Comparison of ENCODE assay signal across 18 mouse cellular contexts in the genomic region with DNA sequence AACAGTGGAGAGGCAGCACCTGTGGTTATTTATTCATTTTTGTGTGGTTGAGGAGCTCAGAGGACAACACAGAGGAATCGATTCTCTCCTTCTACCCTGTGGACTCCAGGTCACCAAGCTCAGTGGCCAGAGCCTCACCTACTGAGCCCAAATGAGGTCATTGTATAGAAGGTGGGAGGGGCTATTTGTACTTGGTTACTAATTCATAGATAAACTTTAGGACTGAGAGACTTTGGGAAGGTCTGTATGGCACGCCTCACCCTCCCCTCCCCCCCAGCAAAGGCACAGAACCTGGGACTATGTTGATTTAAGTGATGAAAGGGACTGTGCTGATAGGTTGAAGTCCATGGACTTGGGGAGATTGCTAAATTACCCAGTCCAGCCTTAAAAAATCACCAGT. TPM values are rescaled to one million over a fixed set of nuclear protein-coding genes. Genes with fewer than 3 reads are reported as not detected.
DNase-seq lines count a peak whose midpoint lies in the region; ATAC-seq and TF ChIP-seq lines count a peak whose summit lies in the region.
"Had no signal": no experiment of that assay in that cellular context is flagged by ENCODE, and none has a peak within 500 bp of the region (broad histone marks: within the 10 kb centered on the region; RNA-seq: fewer than 3 reads in every experiment).

No protein-coding gene starts in this region.

- WGBS in heart, embryonic 14.5 days: 79% methylated on average over 2 of the region's 2 CpGs
- WGBS in intestine, embryonic 16.5 days: 56% methylated on average over 2 of the region's 2 CpGs
- WGBS in liver, embryonic 16.5 days (ENCODE audit: insufficient replicate concordance): 35% methylated on average over 2 of the region's 2 CpGs

- TF ChIP-seq RAD21 in MEL (IDR thresholded peaks at IDR 0.05; ENCODE audit: low read depth, low read length): no peak

- no peak overlapping the region for H3K4me3 ChIP-seq in heart, embryonic 14.5 days (ENCODE audit: control insufficient read depth in 1 of 2, insufficient read depth in 1 of 2, low read depth in 1 of 2, low read length in 2 of 2)
- peak overlapping the region; percentile 66 to 95 for H3K4me3 ChIP-seq in MEL (ENCODE audit: control insufficient read depth in 1 of 2, insufficient read depth in 1 of 2, low read depth in 2 of 2, low read length in 2 of 2)
- H3K4me3 ChIP-seq in intestine, embryonic 16.5 days (ENCODE audit: low read length): no peak overlapping the region
- H3K4me3 ChIP-seq in liver, embryonic 16.5 days (ENCODE audit: low read depth, low read length): no peak overlapping the region
- H3K4me3 ChIP-seq: embryonic facial prominence, embryonic 13.5 days; forebrain, embryonic 10.5 days; hindbrain, embryonic 12.5 days had no signal

- no peak; a peak in 1 of 4 replicates for TF ChIP-seq EP300 in MEL (IDR thresholded peaks at IDR 0.05; ENCODE audit: low read depth in 1 of 2, low read length in 2 of 2)

- H3K4me1 ChIP-seq in heart, embryonic 14.5 days (ENCODE audit: control insufficient read depth in 2 of 2, insufficient read depth in 2 of 2, low read length in 2 of 2): peaks cover 3 to 6% of the 10 kb centered on the region in 2 experiments; a peak in 1 of 4 replicates
- peaks cover 37 to 50% of the 10 kb centered on the region in 2 experiments for H3K4me1 ChIP-seq in MEL (ENCODE audit: control insufficient read depth in 1 of 2, insufficient read depth in 2 of 2, low read length in 2 of 2)
- peaks cover 29% of the 10 kb centered on the region for H3K4me1 ChIP-seq in intestine, embryonic 16.5 days (ENCODE audit: control insufficient read depth, insufficient read depth, low read length)
- peaks cover 36% of the 10 kb centered on the region for H3K4me1 ChIP-seq in liver, embryonic 16.5 days (ENCODE audit: control insufficient read depth, low read depth, low read length)
- H3K4me1 ChIP-seq: forebrain, embryonic 10.5 days; hindbrain, embryonic 12.5 days had no signal

- ATAC-seq in heart, embryonic 14.5 days (ENCODE audit: insufficient number of reproducible peaks, insufficient read depth, low FRiP score, low read depth): no peak
- peak; percentile 83 for ATAC-seq in intestine, embryonic 16.5 days
- peak; percentile 82 for ATAC-seq in liver, embryonic 16.5 days (ENCODE audit: low read depth)
- no peak for ATAC-seq in erythroblast, adult 5-6 weeks (replicated peaks; ENCODE audit: low FRiP score, poor library complexity, severe bottlenecking)

- H3K79me2 ChIP-seq in MEL (ENCODE audit: control insufficient read depth, insufficient read depth, low read length, poor library complexity): peaks cover 48% of the 10 kb centered on the region

- TF ChIP-seq POLR2A in MEL (IDR thresholded peaks at IDR 0.05; ENCODE audit: control insufficient read depth in 1 of 2, insufficient read depth in 1 of 2, low read depth in 1 of 2, low read length in 2 of 2, poor library complexity in 1 of 2): no peak; a peak in 1 of 4 replicates

- no peak for DNase-seq in heart, postnatal 25 days (ENCODE audit: low spot score)
- DNase-seq in MEL (ENCODE audit: low read depth, low spot score): peak; percentile 58
- no peak for DNase-seq in retina, postnatal 1 day
- no peak for DNase-seq in layer of hippocampus, postnatal 10 days (ENCODE audit: low spot score in 2 of 2)
- DNase-seq: cerebellum, adult 11 months; gastrocnemius, postnatal 36 days; kidney, adult 18-20 months; kidney, postnatal 36 days; left cerebral cortex, postnatal 4 days; spleen, adult 18-20 months had no signal

- intact Hi-C loops in heart, postnatal 25 days (cut with DNase I): loop anchor here (2.0 kb wide), 1 partner anchor 35 kb away; no protein-coding TSS in a partner anchor

- peak overlapping the region; percentile 54; the same call in 1 of the 2 replicates for H3K4me2 ChIP-seq in heart, embryonic 14.5 days (ENCODE audit: low read length)
- no peak overlapping the region for H3K4me2 ChIP-seq in intestine, embryonic 16.5 days (ENCODE audit: low read depth, low read length)
- peak overlapping the region; percentile 56 for H3K4me2 ChIP-seq in liver, embryonic 16.5 days (ENCODE audit: low read depth, low read length)
- H3K4me2 ChIP-seq: embryonic facial prominence, embryonic 13.5 days; hindbrain, embryonic 12.5 days; lung, embryonic 14.5 days had no signal

- no peak for TF ChIP-seq CTCF in MEL (IDR thresholded peaks at IDR 0.05 in 2 of 3, conservative IDR thresholded peaks at IDR 0.05 in 1 of 3; ENCODE audit: control insufficient read depth in 1 of 3, insufficient read depth in 1 of 3, low read depth in 2 of 3, low read length in 3 of 3, poor library complexity in 1 of 3, severe bottlenecking in 1 of 3)

- no peaks in the 10 kb centered on the region for H3K9me3 ChIP-seq in heart, embryonic 14.5 days (ENCODE audit: control insufficient read depth, low read length)
- no peaks in the 10 kb centered on the region for H3K9me3 ChIP-seq in MEL (replicated peaks; ENCODE audit: insufficient read depth, low read length)
- no peaks in the 10 kb centered on the region for H3K9me3 ChIP-seq in intestine, embryonic 16.5 days (ENCODE audit: control insufficient read depth, low read length)
- H3K9me3 ChIP-seq in liver, embryonic 16.5 days (replicated peaks; ENCODE audit: control insufficient read depth, low read length): no peaks in the 10 kb centered on the region
- H3K9me3 ChIP-seq: embryonic facial prominence, embryonic 13.5 days; forebrain, embryonic 10.5 days; hindbrain, embryonic 12.5 days had no signal

- no peak overlapping the region for H3K9ac ChIP-seq in heart, embryonic 14.5 days (ENCODE audit: low read length)
- H3K9ac ChIP-seq in MEL (ENCODE audit: control insufficient read depth, low read depth, low read length, poor library complexity, severe bottlenecking): peak overlapping the region; percentile 60
- H3K9ac ChIP-seq in intestine, embryonic 16.5 days (ENCODE audit: low read depth, low read length): no peak overlapping the region
- no peak overlapping the region for H3K9ac ChIP-seq in liver, embryonic 16.5 days (ENCODE audit: low read depth, low read length)
- H3K9ac ChIP-seq: embryonic facial prominence, embryonic 13.5 days; hindbrain, embryonic 12.5 days; lung, embryonic 14.5 days had no signal

- H3K36me3 ChIP-seq in heart, embryonic 14.5 days (ENCODE audit: control insufficient read depth, insufficient read depth, low read length): no peaks in the 10 kb centered on the region
- H3K36me3 ChIP-seq in MEL (ENCODE audit: control insufficient read depth in 1 of 2, insufficient read depth in 2 of 2, low read length in 2 of 2): peaks cover 8 to 45% of the 10 kb centered on the region in 2 experiments
- no peaks in the 10 kb centered on the region for H3K36me3 ChIP-seq in intestine, embryonic 16.5 days (ENCODE audit: control insufficient read depth, insufficient read depth, low read length)
- no peaks in the 10 kb centered on the region for H3K36me3 ChIP-seq in liver, embryonic 16.5 days (ENCODE audit: control insufficient read depth, insufficient read depth)
- H3K36me3 ChIP-seq: embryonic facial prominence, embryonic 13.5 days; forebrain, embryonic 10.5 days; hindbrain, embryonic 12.5 days had no signal

- no peaks in the 10 kb centered on the region for H3K27me3 ChIP-seq in heart, embryonic 14.5 days (ENCODE audit: control insufficient read depth, insufficient read depth, low read length)
- H3K27me3 ChIP-seq in MEL (ENCODE audit: control insufficient read depth in 1 of 2, insufficient read depth in 2 of 2, low read length in 2 of 2): no peaks in the 10 kb centered on the region
- H3K27me3 ChIP-seq in intestine, embryonic 16.5 days (replicated peaks; ENCODE audit: control insufficient read depth, insufficient read depth, low read length): no peaks in the 10 kb centered on the region
- H3K27me3 ChIP-seq in liver, embryonic 16.5 days (ENCODE audit: control insufficient read depth, insufficient read depth, low read depth, low read length): no peaks in the 10 kb centered on the region
- H3K27me3 ChIP-seq: embryonic facial prominence, embryonic 13.5 days; hindbrain, embryonic 12.5 days had no signal

- no peak overlapping the region for H3K27ac ChIP-seq in heart, embryonic 14.5 days (replicated peaks in 1 of 2; ENCODE audit: control insufficient read depth in 1 of 2, insufficient read depth in 1 of 2, low read depth in 2 of 2, low read length in 2 of 2)
- peak overlapping the region; percentile 78 for H3K27ac ChIP-seq in MEL (ENCODE audit: control insufficient read depth, low read depth, low read length)
- peak overlapping the region; percentile 55 for H3K27ac ChIP-seq in intestine, embryonic 16.5 days (ENCODE audit: low read length)
- H3K27ac ChIP-seq in liver, embryonic 16.5 days (ENCODE audit: low read length): peak overlapping the region; percentile 89
- H3K27ac ChIP-seq: embryonic facial prominence, embryonic 13.5 days; forebrain, embryonic 10.5 days; hindbrain, embryonic 12.5 days had no signal

TF ChIP-seq in MEL, 35 proteins besides CTCF, POLR2A, EP300 and RAD21:
- TF ChIP-seq BHLHE40 (IDR thresholded peaks at IDR 0.05; ENCODE audit: borderline replicate concordance, low read depth, low read length) (peak; percentile 46), MYC (IDR thresholded peaks at IDR 0.05; ENCODE audit: low read depth, low read length) (0 out of 2 replicates have a peak, but pooled peaks have one; percentile 16), TAL1 (IDR thresholded peaks at IDR 0.05; ENCODE audit: low read length) (no peak), MAX (IDR thresholded peaks at IDR 0.05; ENCODE audit: low read length) (0 out of 2 replicates have a peak, but pooled peaks have one; percentile 6), UBTF (IDR thresholded peaks at IDR 0.05; ENCODE audit: borderline replicate concordance, insufficient read depth, low read depth, low read length) (no peak)
TF ChIP-seq in MEL: peak in this region for 3.

RNA-seq across cellular contexts. Expression of a gene that starts 2.7 kb away (rescaled TPM):
- polyA plus RNA-seq in heart, embryonic 14.5 days (2014; fragmentation: Nextera tagmentation; extraction: Ambion mirVana): 63.4 and 65.2 TPM in 2 replicates
- 10 to 100 TPM; 24.0 to 25.3 TPM for total RNA-seq in heart, postnatal 25 days (2021)
- 160 and 184 TPM in 2 replicates for total RNA-seq in MEL (2012; rRNA removed)
- 100 to 1,000 TPM; 228 to 287 TPM for polyA plus RNA-seq in MEL (2012; ENCODE audit: insufficient read depth in 1 of 2, insufficient read length in 2 of 2, low read depth in 1 of 2, low replicate concordance in 2 of 2, missing spikeins in 1 of 2)
- polyA plus RNA-seq in intestine, embryonic 16.5 days (2015; fragmentation: Nextera tagmentation; extraction: Ambion mirVana): 96.1 and 111 TPM in 2 replicates
- polyA plus RNA-seq in liver, embryonic 16.5 days (2015; fragmentation: Nextera tagmentation; extraction: Ambion mirVana): 181 and 206 TPM in 2 replicates
- 1 to 10 TPM; 6.6 to 7.1 TPM for total RNA-seq in layer of hippocampus, postnatal 10 days (2021)
- total RNA-seq in erythroblast, adult 5-6 weeks (2015; ENCODE audit: low replicate concordance): 155 and 163 TPM in 2 replicates
- 39.4 and 48.7 TPM in 2 replicates for total RNA-seq in erythroblast, adult 5-6 weeks (2017; ENCODE audit: low replicate concordance)

Comparison
In these comparisons a context has a peak if more than half of its experiments do, and no peak if none do; other contexts are left out.
1. ATAC-seq: peak in intestine, embryonic 16.5 days (single experiment) and liver, embryonic 16.5 days (single experiment); none in heart, embryonic 14.5 days (single experiment) and erythroblast, adult 5-6 weeks (single experiment).
2. H3K27ac ChIP-seq: peak in MEL (single experiment), intestine, embryonic 16.5 days (single experiment) and liver, embryonic 16.5 days (single experiment); none in heart, embryonic 14.5 days (0 of 2).
3. H3K4me3 ChIP-seq: peak in MEL (2 of 2); none in heart, embryonic 14.5 days (0 of 2), intestine, embryonic 16.5 days (single experiment) and liver, embryonic 16.5 days (single experiment).